Mouse (Mus musculus) NIH3T3 (cell line): Measurements from ENCODE around the gene Fndc9.

ENCODE experiments used
- DNase-seq: peaks from one replicate; pipeline ENCODE4 v3.0.0-alpha.2; 2012; ENCODE audit warnings: low read depth

Gene Fndc9

GRCm38 (mm10) chr11:46276778-46277177 is 41.4 kb downstream of the Fndc9 start:
- peak; percentile 54 for DNase-seq

- DNase-seq: no peak
Observed at GRCm38 (mm10) chr11:46278140-46278539, 42.8 kb downstream of the Fndc9 start.

GRCm38 (mm10) chr11:46278709-46279108 is 43.4 kb downstream of the Fndc9 start:
- DNase-seq: no peak

GRCm38 (mm10) chr11:46282612-46283011 is 47.3 kb downstream of the Fndc9 start:
- no peak for DNase-seq

- DNase-seq: no peak
Observed at GRCm38 (mm10) chr11:46283800-46284199, 48.5 kb downstream of the Fndc9 start.

GRCm38 (mm10) chr11:46286803-46287202 is 51.5 kb downstream of the Fndc9 start:
- DNase-seq: peak; percentile 16

GRCm38 (mm10) chr11:46288091-46288490 is 52.8 kb downstream of the Fndc9 start:
- DNase-seq: no peak

GRCm38 (mm10) chr11:46289022-46289421 is 53.7 kb downstream of the Fndc9 start:
- no peak for DNase-seq
